Mouse (Mus musculus): ENCODE data around the gene Gm20388.

DNA sequence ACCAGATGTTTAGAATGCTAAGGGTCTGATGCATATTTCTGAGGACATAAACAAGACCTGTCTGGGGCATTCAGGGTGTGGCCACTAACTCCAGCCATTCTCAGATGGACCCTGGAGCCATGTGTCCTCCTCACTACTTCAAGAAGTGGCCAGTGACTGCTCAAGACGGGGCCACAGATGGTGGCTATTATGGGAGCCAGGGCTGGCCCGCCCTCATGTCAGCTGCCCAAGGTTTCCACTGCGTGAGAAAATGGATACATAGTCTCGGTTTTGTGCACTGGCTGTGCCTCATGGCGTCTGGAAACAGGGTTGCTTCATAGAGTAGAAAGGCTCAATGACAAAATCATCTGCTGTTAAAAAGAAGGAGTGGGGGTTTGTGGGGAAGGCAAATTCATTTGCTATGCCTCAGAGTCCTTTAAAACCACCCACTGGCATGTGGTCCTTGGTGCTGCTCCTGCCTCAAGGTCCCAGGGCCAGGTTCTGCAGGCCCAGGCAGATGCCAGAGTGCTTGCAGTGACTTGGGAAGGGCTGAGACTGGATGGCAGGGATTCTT is 1222.4 kb downstream of the Gm20388 start:
- TF ChIP-seq POLR2A (IDR thresholded peaks at IDR 0.05; ENCODE audit: insufficient read depth, low read depth, low read length) (no peak), CTCF (IDR thresholded peaks at IDR 0.05; ENCODE audit: insufficient read depth, low read depth, low read length) (no peak)

Measured in olfactory bulb, adult 2 months (tissue).